Mouse (Mus musculus) adipose tissue, adult 10 weeks (tissue): ENCODE data around the gene 2610528A11Rik. TPM values are rescaled to one million over a fixed set of nuclear protein-coding genes. Genes with fewer than 3 reads are reported as not detected.

Source experiments
- polyA plus RNA-seq: library from polyadenylated mRNA; stranded (reverse); fragments of 350-450 nt; fragmentation: Illumina TruSeq; extraction: RNeasy Lipid Tissue Mini Kit (QIAGEN cat#74804); gene quantifications from one replicate; pipeline ENCODE4 v1.2.3, GENCODE M21; 2014; ENCODE audit warnings: low read depth, low replicate concordance

Gene 2610528A11Rik
- polyA plus RNA-seq: 1.5 TPM

DNA sequence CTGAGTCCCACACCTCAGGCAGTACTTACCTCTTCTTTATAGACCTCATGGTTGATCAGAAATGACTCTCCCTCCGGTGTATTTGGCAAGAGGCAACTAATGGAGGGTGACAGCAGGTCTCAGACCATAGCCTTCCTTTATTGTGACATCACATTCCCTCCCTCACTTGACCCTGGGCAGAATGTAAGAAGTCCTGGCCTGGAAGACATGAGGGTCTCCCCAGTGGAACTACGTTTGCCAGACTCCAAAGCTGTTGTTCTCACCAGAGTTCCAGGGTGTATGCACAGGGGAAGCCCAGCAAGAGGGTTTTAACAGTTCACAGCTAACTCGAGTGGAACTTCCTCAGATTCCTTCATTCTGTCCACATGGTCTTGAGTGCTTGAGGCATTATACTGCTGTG, at the start of gene 2610528A11Rik:
Gene 2610528A11Rik, minus strand, starts transcription at position 101 of the 400 bp plus-strand sequence.

GRCm38 (mm10) chr14:37135127-37135593, 21.3 kb upstream of the 2610528A11Rik start, which contains the start of gene Ghitm:
TSS of gene Ghitm (minus strand) at chr14:37135272.

GRCm38 (mm10) chr14:37097956-37098530, 15.8 kb downstream of the 2610528A11Rik start, which contains the start of gene Cdhr1:
TSS of gene Cdhr1 (minus strand) at chr14:37098347.

GRCm38 (mm10) chr14:37067629-37068028, 46.2 kb downstream of the 2610528A11Rik start, which contains the start of gene Lrit2:
TSS of gene Lrit2 (plus strand) at chr14:37067929.

Other genes starting within 250 kb of the 2610528A11Rik start
- gene Ccser2, start 145.2 kb downstream of the 2610528A11Rik start, polyA plus RNA-seq: 29.6 TPM
- gene Rgr, start 65.1 kb downstream of the 2610528A11Rik start, polyA plus RNA-seq: not detected
- gene Lrit1, start 59.2 kb downstream of the 2610528A11Rik start, polyA plus RNA-seq: not detected
- gene Lrit2, start 46.1 kb downstream of the 2610528A11Rik start, polyA plus RNA-seq: not detected
- 0.11 TPM for gene Cdhr1, start 15.7 kb downstream of the 2610528A11Rik start, polyA plus RNA-seq
- 239 TPM for gene Ghitm, start 21.2 kb upstream of the 2610528A11Rik start, polyA plus RNA-seq